In the genomic region with DNA sequence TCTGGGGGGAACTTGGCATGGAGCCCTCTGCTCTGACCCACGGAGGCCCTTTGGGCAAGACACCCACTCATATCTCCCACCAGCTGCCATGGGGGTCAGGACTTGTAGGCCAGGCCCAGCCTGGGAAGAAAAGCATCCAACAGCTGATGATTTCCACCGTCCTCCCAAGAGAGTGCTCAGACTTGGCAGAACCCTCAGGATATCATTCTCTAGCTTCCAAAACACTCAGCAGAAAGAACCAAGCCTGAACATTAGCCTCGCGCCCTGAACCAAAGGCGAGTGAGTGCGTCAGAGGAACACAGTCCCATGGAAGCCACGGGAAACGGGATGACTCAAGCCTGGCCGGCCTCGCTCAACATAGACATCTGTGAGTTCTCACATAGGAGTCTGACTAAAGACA, we compare ENCODE assay signal across 10 mouse cellular contexts. TPM values are rescaled to one million over a fixed set of nuclear protein-coding genes. Genes with fewer than 3 reads are reported as not detected.
DNase-seq lines count a peak whose midpoint lies in the region; ATAC-seq and TF ChIP-seq lines count a peak whose summit lies in the region.
"Had no signal": no experiment of that assay in that cellular context is flagged by ENCODE, and none has a peak within 500 bp of the region (broad histone marks: within the 10 kb centered on the region; RNA-seq: fewer than 3 reads in every experiment).

No protein-coding gene starts in this region.

- no peak for TF ChIP-seq CTCF in intestine, postnatal 0 days (IDR thresholded peaks at IDR 0.05; ENCODE audit: low read depth)

- no peak for ATAC-seq in intestine, embryonic 15.5 days
- ATAC-seq in intestine, postnatal 0 days, result no peak
- peak; percentile 49; the same call in 1 of the 2 replicates for ATAC-seq in kidney, embryonic 15.5 days (replicated peaks; ENCODE audit: low FRiP score)
- peak; percentile 37; the same call in 1 of the 2 replicates for ATAC-seq in stomach, embryonic 14.5 days (ENCODE audit: insufficient number of reproducible peaks, insufficient read depth, low FRiP score, low read depth)

- H3K9me3 ChIP-seq in intestine, embryonic 15.5 days, result no peaks in the 10 kb centered on the region
- no peaks in the 10 kb centered on the region for H3K9me3 ChIP-seq in intestine, postnatal 0 days (ENCODE audit: control insufficient read depth)
- no peaks in the 10 kb centered on the region for H3K9me3 ChIP-seq in kidney, embryonic 15.5 days (replicated peaks)
- no peaks in the 10 kb centered on the region for H3K9me3 ChIP-seq in stomach, embryonic 14.5 days (ENCODE audit: control insufficient read depth, low read depth, low read length)
- H3K9me3 ChIP-seq: embryonic facial prominence, embryonic 12.5 days had no signal

- H3K4me2 ChIP-seq in intestine, embryonic 15.5 days (replicated peaks), result no peak overlapping the region
- H3K4me2 ChIP-seq in intestine, postnatal 0 days (replicated peaks; ENCODE audit: low read depth), result no peak overlapping the region
- H3K4me2 ChIP-seq in kidney, embryonic 15.5 days, result no peak overlapping the region
- no peak overlapping the region for H3K4me2 ChIP-seq in stomach, embryonic 14.5 days (replicated peaks; ENCODE audit: low read depth, low read length)
- H3K4me2 ChIP-seq: embryonic facial prominence, embryonic 12.5 days had no signal

- 0 out of 2 replicates have a peak overlapping the region, but pooled peaks have one; percentile 22 for H3K27ac ChIP-seq in intestine, embryonic 15.5 days
- no peak overlapping the region for H3K27ac ChIP-seq in intestine, postnatal 0 days (ENCODE audit: low read depth, low read length)
- H3K27ac ChIP-seq in kidney, embryonic 15.5 days, result no peak overlapping the region
- H3K27ac ChIP-seq in stomach, embryonic 14.5 days (ENCODE audit: low read length), result no peak overlapping the region
- H3K27ac ChIP-seq: embryonic facial prominence, embryonic 12.5 days; macrophage had no signal

- H3K9ac ChIP-seq in intestine, embryonic 15.5 days, result no peak overlapping the region
- no peak overlapping the region for H3K9ac ChIP-seq in intestine, postnatal 0 days (ENCODE audit: low read depth, low read length)
- no peak overlapping the region for H3K9ac ChIP-seq in kidney, embryonic 15.5 days
- H3K9ac ChIP-seq in stomach, embryonic 14.5 days (replicated peaks; ENCODE audit: low read depth, low read length), result no peak overlapping the region
- H3K9ac ChIP-seq: embryonic facial prominence, embryonic 12.5 days had no signal

- H3K27me3 ChIP-seq in intestine, embryonic 15.5 days (replicated peaks), result no peaks in the 10 kb centered on the region
- no peaks in the 10 kb centered on the region for H3K27me3 ChIP-seq in intestine, postnatal 0 days (replicated peaks; ENCODE audit: control insufficient read depth, insufficient read depth, low read length)
- no peaks in the 10 kb centered on the region for H3K27me3 ChIP-seq in kidney, embryonic 15.5 days
- no peaks in the 10 kb centered on the region for H3K27me3 ChIP-seq in stomach, embryonic 14.5 days (ENCODE audit: control insufficient read depth, insufficient read depth, low read length)
- H3K27me3 ChIP-seq: embryonic facial prominence, embryonic 12.5 days had no signal

- DNase-seq in heart, adult 8-10 months (ENCODE audit: low spot score), result peak; percentile 88
- DNase-seq in left cerebral cortex, adult 18-20 months (ENCODE audit: low spot score in 2 of 2), result no peak
- DNase-seq in thymus, postnatal 0 days (ENCODE audit: low spot score), result no peak
- DNase-seq in cerebellum, adult 11 months, result no peak

- H3K36me3 ChIP-seq in intestine, embryonic 15.5 days, result no peaks in the 10 kb centered on the region
- H3K36me3 ChIP-seq in intestine, postnatal 0 days (ENCODE audit: control insufficient read depth, insufficient read depth), result no peaks in the 10 kb centered on the region
- H3K36me3 ChIP-seq in kidney, embryonic 15.5 days, result no peaks in the 10 kb centered on the region
- no peaks in the 10 kb centered on the region for H3K36me3 ChIP-seq in stomach, embryonic 14.5 days (ENCODE audit: control insufficient read depth, insufficient read depth, low read length)
- H3K36me3 ChIP-seq: embryonic facial prominence, embryonic 12.5 days had no signal

- H3K4me1 ChIP-seq in intestine, embryonic 15.5 days (replicated peaks), result peaks cover 6% of the 10 kb centered on the region; the same call in 1 of the 2 replicates
- H3K4me1 ChIP-seq in intestine, postnatal 0 days (replicated peaks; ENCODE audit: control insufficient read depth, insufficient read depth, low read length), result no peaks in the 10 kb centered on the region
- peaks cover 2% of the 10 kb centered on the region for H3K4me1 ChIP-seq in kidney, embryonic 15.5 days
- H3K4me1 ChIP-seq in stomach, embryonic 14.5 days (ENCODE audit: control insufficient read depth, insufficient read depth, low read length), result peaks cover 9% of the 10 kb centered on the region; the same call in 1 of the 2 replicates

- WGBS in intestine, embryonic 15.5 days, result 68% methylated on average over 10 of the region's 10 CpGs
- WGBS in intestine, postnatal 0 days, result 73% methylated on average over 10 of the region's 10 CpGs
- WGBS in kidney, embryonic 15.5 days, result 70% methylated on average over 10 of the region's 10 CpGs
- 66% methylated on average over 10 of the region's 10 CpGs for WGBS in stomach, embryonic 14.5 days

- no peak overlapping the region for H3K4me3 ChIP-seq in intestine, embryonic 15.5 days (replicated peaks)
- no peak overlapping the region for H3K4me3 ChIP-seq in intestine, postnatal 0 days (ENCODE audit: low read depth, low read length)
- no peak overlapping the region for H3K4me3 ChIP-seq in kidney, embryonic 15.5 days (replicated peaks)
- H3K4me3 ChIP-seq in stomach, embryonic 14.5 days (ENCODE audit: low read depth, low read length), result no peak overlapping the region
- H3K4me3 ChIP-seq: embryonic facial prominence, embryonic 12.5 days had no signal

RNA-seq across cellular contexts. Expression of a gene that starts 25.4 kb away (rescaled TPM):
- polyA plus RNA-seq in intestine, embryonic 15.5 days (2015; fragmentation: Nextera tagmentation; extraction: Ambion mirVana), result 28.0 and 29.4 TPM in 2 replicates
- 8.5 and 8.8 TPM in 2 replicates for polyA plus RNA-seq in intestine, postnatal 0 days (2015; fragmentation: Nextera tagmentation; extraction: Ambion mirVana)
- 10 to 100 TPM; 71.6 to 87.1 (median 76.7) TPM for total RNA-seq in heart, adult 8-10 months (2022)
- polyA plus RNA-seq in kidney, embryonic 15.5 days (2015; fragmentation: Nextera tagmentation; extraction: Ambion mirVana), result 20.8 and 21.1 TPM in 2 replicates
- polyA plus RNA-seq in stomach, embryonic 14.5 days (2014; fragmentation: Nextera tagmentation; extraction: Ambion mirVana), result 41.9 and 56.1 TPM in 2 replicates
- total RNA-seq in left cerebral cortex, adult 18-20 months (2021), result 10 to 100 TPM; 81.5 to 85.2 TPM
- 6.0 and 6.9 TPM in 2 replicates for polyA plus RNA-seq in thymus, postnatal 0 days (2015; fragmentation: Nextera tagmentation; extraction: Ambion mirVana)

Comparison
In these comparisons a context has a peak if more than half of its experiments do, and no peak if none do; other contexts are left out.
1. ATAC-seq: peak in kidney, embryonic 15.5 days (single experiment) and stomach, embryonic 14.5 days (single experiment); none in intestine, embryonic 15.5 days (single experiment) and intestine, postnatal 0 days (single experiment).